Mouse (Mus musculus) erythroid progenitor cell, adult 5-6 weeks (primary cell): ENCODE measurements around the gene Lancl2. TPM values are rescaled to one million over a fixed set of nuclear protein-coding genes. Genes with fewer than 3 reads are reported as not detected.

ENCODE experiments used
- ATAC-seq: replicated peaks from 2 replicates; pipeline ENCODE4 v1.8.0; 2016; ENCODE audit warnings: moderate number of reproducible peaks, mild to moderate bottlenecking, moderate TSS enrichment, inconsistent platforms; ENCODE audit not compliant: poor library complexity, low FRiP score, severe bottlenecking
- total RNA-seq, 2 experiments: library from RNA; stranded (forward) in 1 of 2; stranded (reverse) in 1 of 2; fragments of 150-400 nt in 1 of 2; fragments of 186-747, 209-891 nt in 1 of 2; gene quantifications; 2 replicates each; pipeline versions ENCODE4 v1.2.3 to v1.2.4; 2015 to 2017; ENCODE audit warnings: low replicate concordance in 2 of 2

The Lancl2 gene
- total RNA-seq (2015; ENCODE audit: low replicate concordance), result 50.1 and 53.7 TPM in 2 replicates
- total RNA-seq (2017; ENCODE audit: low replicate concordance), result 38.6 and 56.5 TPM in 2 replicates

DNA sequence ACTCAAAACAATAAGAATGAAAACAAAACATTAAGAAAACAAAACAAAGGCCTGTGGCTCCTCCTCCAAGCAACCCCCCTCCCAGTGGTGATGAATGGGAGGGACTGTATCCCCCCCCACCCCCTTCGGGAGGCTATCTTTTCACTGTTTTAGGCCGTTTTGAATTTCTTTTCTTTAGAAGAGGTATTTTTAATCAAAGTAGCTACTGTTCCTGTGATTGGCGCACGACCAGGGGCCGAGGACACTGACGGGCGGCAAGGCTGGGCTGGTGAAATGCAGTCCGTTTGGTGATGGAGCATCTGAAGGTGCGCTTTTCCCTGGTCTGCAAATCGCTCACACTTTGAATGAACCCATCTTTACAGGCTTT is at the start of gene Lancl2:
Gene Lancl2 (plus strand): TSS at position 165 of the 367 bp plus-strand sequence.
- ATAC-seq, result peak; percentile 33

DNA sequence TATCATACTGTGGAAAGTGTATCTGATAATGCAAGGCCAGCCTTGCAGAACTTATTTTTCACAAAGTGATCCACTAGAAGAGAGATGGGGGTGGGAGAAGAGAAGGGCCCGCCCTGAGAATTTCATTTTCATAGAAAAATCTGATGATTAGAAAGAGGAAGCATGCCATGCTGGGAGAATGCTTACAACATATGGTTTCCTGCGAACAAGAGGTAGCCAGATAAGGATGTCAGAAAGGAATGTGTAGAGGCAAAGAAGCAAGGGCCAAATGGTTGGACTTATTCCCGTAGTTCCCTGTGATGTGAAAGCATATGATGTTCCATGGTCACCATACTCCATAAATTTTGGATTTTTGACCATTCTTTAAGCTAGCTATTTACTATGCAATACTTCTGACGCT is 41.0 kb upstream of the Lancl2 start:
- no peak for ATAC-seq

DNA sequence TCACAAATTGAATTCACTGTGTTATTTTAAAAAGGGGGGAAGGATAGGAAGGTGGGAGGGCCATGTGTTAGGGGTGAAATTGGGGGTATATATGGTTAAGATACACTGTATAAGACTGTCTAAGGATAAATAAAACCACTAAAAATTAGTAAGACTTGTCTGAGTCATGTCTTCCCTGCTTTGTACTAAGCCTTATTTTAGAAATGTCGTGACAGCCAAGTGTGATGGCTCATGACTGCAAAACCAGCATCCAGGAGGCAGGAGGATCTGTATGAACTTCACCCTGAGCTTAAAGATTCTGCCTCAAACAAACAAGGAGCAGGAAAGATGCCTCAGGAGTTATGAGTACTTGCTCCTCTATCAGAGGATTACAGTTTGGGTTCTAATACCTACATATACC is 18.2 kb upstream of the Lancl2 start:
- ATAC-seq, result no peak

DNA sequence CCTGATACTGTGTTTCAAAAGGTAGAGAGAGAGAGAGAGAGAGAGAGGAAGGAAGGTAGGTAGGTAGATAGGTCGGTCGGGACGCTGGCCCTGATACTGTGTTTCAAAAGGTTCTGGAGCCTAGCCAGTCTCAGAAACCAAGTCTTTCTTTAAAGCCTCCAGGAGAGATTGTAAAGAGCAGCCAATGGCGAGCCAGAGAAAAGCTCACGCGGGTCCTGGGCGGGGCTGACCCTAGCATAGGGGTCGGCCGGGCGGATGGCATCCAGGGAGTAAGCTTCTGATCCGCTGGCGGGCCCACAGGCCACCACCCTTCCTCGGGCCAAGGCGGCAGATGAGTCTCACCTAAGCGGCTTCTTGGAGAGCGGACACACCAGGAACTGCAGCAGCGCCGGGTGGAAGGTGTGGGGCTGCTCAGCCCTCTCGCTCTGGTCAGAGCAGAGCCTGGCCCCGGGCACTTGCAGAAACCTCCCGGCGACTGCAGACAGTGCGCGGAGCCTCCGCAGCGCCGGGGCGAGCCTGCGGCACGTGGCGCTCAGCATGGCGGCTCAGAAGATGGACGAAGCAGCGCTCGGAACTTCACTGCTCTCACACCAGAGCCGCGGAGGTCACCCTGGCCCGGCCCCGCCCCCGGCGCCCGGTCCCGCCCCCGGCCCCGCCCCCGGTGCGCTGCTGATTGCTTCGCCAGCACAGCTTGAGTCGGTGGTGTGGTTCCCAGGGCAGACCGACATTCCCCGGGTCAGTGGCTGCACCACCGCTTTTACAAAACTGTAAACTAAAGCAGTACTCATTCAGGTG is 10.7 kb upstream of the Lancl2 start, which contains the start of gene Pyurf:
Gene Pyurf (minus strand): TSS at position 612 of the 795 bp plus-strand sequence.
- peak; percentile 94 for ATAC-seq

DNA sequence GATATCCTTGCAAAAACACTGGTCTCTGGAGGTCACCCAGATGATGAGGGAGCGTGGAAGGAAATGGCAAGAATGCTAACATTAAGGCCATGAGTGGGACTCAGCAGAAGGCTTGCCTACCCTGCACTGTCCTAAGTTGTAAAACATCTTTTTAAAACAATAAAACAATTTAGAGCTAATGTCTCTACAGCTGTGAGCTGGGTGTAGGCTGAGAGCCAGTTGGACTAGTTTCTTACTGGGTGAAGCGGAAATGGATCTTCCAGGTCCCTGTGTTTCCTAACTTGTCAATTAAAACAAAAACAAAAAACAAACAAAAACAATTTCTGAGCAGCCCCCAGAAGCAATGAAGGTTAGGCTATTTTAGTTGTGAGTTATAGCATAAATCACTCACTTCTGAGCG is 9.2 kb upstream of the Lancl2 start:
- no peak for ATAC-seq

DNA sequence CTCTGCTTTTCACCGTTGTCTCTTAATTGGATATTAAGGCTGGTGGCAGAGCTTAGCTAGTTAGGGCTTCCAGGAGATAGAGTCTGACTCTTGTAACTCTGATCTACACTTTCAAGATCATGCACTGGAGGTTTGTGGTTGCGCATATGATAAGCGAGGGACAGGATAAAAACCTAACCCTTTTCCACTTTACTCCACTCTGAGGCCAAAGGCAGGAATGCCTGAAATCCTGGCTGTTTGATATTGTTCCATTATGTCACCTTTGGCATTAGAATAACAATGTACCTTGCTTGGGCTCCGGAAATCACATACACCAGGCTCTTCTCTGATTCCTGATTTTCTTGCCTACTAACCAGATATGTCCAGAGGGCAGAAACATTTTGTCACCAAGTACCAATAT is 654 bp upstream of the Lancl2 start:
- no peak for ATAC-seq

DNA sequence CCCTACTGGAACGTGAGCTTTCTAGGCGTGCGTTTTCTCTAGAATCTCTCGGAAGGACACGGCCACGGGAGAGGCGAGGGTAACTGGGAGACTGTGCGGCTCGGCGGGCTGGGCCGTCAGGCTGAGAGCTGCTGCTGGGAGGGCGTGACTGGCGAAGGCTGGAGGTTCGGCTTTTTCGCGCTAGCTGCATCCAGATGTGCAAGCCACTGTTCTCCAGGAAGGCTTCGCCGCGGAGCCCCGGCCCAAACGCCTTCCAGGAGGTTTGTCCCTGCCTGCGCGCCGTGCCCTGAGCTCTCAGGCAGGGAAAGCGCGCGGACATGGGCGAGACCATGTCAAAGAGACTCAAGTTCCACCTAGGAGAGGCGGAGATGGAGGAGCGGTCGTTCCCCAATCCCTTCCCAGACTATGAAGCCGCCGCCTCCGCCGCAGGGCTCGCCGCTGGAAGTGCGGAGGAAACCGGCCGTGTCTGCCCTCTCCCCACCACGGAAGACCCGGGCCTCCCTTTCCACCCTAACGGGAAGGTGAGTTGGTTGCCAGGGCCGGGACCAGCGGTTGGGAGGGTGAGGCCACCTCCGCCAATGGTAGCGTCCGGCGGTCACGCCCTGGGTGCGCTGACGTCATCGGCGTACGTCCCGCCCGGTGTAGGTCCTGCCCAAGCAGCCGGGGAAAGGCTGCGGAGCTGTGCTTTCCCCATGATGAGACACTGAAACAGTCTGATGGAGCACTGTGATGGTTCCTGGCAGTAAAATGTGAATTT is 581 bp downstream of the Lancl2 start:
- peak; percentile 93 for ATAC-seq

DNA sequence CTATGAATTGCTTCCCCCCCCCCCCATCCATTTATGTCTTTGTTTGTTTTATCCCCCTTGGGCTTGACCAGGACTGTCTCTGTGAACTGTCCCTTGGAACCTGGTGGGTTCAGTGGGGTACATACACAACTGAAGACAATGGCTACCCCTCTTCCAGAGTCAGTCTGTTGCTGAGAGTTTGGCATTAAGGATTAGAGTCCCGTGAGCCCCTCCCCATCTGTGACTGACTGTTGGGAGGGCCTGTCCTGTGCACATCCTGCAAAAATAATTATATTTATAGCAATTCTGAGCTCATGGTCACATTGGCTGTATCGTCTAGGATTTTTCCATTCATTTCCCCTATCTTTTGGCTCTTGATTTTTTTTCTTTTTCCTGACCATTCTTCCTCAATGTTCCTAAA is 1.4 kb downstream of the Lancl2 start:
- ATAC-seq, result peak; percentile 2; the same call in 1 of the 2 replicates

DNA sequence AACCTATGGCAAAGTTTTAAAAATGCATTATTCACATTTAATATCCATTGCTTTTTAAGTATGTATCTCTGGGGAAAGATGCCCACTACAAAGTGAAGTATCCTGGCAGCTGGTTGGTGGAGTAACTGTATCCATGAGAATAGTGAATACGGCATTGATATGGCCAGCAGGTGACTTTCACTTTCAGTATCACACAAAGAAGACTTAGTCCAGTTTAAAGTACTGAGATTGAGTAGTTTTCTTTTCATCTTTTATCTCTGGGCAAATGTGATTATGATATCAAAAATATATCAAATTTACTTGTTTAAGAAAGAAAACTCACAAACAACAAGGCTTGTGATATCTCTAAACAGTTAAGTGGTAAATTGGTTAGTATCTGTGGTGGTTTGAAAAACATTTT is 4.4 kb downstream of the Lancl2 start:
- no peak for ATAC-seq

DNA sequence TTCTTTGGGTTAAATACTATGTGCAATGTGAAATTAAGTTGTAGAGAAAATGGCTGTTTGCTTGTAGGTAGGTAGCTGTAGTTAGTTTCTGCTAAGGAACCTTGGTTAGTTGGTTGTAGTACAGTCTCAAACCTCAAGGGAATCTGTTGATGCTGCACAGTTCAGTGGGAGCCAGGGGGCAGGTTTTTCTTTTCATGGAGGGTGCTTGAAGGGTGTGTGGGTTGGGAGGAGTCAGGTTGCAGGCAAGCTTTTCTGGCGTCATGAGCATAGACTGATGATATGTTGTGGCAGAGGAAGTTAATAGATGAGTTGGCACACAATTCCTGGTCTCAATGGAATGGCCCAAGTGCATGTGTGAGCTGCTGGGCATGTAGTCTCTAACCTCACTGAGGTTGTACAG is 9.4 kb downstream of the Lancl2 start:
- ATAC-seq, result peak; percentile 76

DNA sequence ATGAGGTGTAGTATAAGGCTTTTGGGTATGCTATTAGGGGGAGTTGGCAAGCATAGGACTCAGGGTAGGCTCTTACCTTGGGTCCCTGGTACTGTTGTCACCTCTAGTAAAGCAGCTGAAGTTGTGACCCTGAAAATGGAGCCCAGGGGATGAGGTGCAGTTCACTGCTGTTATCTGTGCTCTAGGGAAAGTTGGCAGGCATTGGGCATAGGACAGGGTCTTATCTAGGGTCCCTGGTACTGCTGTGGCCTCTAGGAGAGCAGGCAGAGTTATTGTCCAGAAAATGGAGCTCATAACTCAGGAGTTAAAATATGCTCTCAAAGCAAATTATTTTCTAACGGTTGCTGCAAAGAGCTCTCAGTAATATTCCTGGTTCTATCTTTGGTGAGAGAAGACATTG is 19.0 kb downstream of the Lancl2 start:
- peak; percentile 80 for ATAC-seq

DNA sequence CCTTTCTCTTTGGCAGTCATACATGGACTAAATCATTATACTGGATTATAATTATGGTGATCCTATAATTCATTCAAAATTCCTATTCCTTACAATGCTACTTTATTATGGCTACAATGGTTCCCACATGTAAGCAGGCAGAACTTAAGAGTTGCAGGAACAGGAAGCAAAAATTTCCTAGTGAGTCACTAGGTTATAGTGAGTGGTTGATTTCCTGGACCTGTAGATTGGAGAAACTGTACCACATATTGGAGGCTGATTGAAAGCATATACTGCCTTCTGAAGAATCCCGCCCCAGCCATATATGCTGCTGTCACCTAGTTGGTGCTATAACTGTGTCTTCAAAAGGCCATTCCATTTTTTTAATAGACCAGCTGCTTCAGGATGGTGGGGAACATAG is 40.4 kb downstream of the Lancl2 start:
- ATAC-seq, result no peak

DNA sequence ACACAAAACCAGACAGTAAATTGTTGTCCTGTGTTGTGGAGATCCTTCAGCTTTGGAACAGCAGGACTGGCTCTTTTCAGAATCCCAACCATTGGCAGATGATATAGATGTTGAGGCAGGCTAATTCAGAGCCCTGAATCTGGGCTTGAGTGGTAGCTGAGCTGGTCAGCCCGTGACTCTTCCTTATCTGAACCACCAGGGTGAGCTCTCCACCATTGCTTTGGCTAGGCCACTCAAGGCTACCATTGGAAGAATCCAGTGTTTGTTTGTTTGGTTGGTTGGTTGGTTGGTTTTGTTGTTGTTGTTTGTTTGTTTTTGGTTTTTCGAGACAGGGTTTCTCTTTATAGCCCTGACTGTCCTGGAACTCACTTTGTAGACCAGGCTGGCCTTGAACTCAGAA is 41.0 kb downstream of the Lancl2 start:
- peak; percentile 74 for ATAC-seq

DNA sequence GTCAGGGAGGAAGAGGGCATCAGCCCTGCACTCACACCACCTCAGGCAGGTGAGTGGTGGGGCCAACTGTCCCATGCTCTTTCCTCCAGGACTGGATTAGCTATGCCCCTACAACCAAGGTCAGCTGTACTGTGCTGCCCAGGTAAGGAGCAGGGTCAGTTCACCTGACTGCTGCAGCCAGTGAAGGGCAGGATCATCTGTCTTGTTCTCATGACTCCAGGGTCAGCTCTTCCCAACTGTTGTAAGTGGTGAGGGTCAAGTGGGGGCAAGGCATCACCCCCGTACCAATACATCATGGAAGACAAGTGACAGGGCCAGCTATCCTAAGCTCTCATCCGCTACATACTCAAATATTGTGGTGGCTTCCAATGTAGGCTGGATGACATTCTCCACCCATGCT is 41.8 kb downstream of the Lancl2 start:
- no peak for ATAC-seq

DNA sequence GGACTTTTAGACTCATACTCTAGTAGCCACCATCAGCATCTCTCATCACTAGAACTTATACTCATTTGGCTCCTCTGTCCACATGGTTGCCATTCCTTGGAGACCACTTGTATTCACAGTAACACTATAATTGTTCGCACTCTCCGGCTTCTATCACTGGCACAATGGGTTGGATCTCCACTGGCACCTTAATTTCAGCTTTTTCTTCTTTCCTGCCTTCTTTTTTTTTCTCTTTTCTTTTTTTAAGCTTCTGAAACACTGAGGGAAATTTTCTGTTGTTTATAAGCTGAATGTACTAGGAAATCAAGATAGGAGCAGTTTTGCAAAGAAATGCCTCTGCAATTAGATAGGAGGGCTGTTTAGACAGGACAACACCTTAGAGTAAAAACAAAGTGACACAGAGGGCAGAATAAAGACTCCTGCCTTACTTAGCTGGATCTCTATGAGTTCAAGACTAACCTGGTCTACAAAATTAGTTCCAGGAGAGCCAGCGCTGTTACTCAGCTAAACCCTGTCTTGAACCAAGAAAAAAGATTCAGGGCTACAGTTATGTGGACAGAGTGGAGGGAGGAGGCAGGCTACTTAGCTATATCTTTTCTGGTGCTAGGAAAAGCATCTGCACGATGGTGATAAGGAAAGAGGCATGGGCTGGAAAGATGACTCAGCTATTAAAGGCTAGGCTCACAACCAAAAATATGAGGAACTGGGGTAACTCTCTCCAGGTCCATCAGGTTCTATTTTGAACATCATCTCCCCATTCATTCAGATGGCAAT is 42.8 kb downstream of the Lancl2 start:
- peak; percentile 86 for ATAC-seq

DNA sequence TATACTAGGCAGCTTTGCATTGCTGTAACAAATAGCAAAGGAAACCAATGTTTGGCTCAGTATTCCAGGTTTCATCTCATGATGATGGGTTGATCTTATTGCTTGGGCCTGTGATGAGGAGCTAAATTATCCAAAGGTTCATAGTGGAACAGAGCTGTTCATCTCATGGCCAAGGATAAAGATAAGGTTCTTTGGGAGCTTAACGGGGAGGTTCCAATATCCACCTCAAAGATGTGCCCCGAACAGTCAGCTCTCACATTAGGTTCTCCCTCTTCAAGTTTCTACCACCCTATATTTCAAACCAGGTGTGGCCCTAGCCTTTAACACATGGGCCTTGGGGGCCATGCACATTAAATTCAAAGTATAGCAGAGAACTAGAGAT is 43.4 kb downstream of the Lancl2 start:
- ATAC-seq, result peak; percentile 60

DNA sequence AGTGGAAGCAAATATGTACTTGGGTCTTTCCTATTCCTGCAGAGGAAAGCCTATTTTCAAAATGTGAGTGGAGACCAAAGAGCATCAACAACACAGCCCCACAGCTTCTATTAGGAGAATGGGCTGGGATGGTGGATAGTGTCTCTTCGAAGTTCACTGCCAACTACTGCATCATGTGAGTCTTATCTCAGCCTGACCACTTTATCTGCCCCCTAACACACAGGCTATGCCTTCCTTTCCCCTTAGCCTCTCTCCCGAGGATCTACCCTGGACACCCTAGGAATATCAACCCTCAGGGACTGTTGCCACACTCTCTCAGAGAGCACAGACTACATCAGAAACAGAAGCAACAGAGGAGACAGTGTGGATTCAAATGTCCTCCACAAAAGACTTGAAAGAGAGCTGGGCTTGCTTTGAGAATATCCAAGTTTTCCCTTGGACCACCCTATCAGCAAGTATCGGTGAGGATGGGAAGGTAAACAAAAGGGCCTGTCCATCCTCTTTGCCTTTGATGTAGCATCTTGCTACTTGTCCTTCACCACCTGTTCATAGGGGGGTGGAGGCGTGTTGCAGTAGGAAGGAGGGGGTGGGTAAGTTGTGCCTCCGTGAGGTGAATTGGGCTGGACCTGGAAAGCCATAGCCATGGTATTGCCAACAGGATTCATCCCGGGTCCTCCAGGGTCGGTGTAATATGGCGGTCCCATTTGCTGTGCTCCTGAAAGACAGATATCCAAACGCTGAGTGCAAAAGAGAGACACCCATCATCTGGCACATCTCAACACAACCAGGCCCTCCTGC is 51.8 kb downstream of the Lancl2 start:
- ATAC-seq, result peak; percentile 88

DNA sequence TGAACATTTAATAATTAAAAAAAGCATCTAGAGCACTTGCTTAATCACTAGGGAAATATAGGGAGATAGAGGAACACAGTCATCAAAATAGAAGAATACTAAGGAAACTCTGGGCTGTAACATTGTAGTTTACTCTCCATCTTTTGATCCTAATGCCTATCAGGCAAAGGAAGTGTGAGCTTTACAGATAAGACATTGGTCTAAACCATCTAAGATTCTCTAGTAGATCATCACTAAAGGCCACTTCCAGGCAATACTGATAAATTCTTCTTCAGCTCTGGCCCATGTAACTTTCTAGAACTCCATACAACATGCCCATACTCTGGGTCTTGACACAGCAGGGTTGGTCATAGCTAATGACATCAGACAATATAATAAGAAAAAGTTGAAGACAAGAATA is 60.7 kb downstream of the Lancl2 start:
- no peak for ATAC-seq

DNA sequence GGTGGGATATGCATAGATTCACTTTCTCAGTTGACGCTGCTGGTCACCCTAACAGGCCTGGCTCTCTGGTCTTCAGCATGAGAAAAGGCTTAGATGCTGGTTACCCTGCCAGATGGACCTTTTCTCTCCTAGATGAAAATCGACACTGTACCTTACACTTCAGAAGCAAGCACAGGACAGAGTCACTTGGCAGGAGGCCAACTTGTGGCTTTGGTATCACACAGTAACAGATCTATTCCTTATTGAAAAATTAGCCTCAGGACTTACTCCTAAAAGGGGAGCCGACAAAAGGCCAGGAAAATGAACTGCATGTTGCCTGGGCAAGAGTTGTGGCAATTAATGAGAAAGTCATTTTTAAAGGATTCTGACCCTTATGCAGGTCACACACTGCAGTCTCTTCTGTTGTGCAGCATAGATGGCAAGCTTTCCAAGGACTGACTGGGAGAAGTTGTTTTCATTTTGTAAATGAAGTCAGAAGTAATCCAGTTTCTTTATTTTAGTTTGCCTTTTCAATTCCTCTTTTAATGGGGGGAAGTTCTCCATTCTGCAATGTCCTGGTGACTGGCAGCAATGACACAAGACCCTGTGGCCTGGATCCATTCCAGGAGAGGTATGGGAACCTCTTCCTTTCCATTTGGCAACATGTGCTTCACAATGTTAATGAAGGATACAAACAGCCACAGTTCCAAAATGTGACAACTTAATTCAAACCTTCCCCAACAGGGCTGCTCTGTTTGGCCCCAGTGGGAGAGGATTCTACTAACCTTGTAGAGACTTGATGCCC is 62.9 kb downstream of the Lancl2 start:
- no peak; the same call in 1 of the 2 replicates for ATAC-seq
